Mouse (Mus musculus): ENCODE measurements around the gene Ccdc150.

- TF ChIP-seq CTCF (IDR thresholded peaks at IDR 0.05; ENCODE audit: low read depth, low read length) (no peak), POLR2A (IDR thresholded peaks at IDR 0.05; ENCODE audit: extremely low read depth, insufficient read depth, low read length) (no peak)
Observed at GRCm38 (mm10) chr1:54377506-54378051, 127.1 kb downstream of the Ccdc150 start.

Measured in liver, adult 2 months (tissue).